9 mouse cellular contexts compared by ENCODE assay signal in the genomic region with DNA sequence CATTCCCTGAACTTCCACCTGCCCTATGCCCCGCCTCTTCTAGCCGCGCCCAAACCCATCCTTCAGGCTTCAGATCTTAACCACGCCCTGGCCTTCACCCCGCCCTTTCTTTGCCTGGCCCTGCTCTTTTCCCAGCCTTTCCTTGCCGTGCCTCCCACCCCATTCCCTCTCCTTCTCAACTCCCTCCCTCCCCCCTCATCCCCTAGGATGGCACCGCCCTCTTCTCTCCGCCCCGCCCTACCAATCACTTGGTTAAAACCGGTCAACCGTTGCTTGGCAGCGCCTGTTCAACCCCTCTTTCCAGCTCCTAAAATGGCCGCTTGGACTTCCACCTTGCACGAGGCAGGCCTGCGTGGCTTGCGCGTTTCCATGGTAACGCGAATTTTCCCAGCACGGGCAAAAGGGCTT. TPM values are rescaled to one million over a fixed set of nuclear protein-coding genes. Genes with fewer than 3 reads are reported as not detected.
DNase-seq lines count a peak whose midpoint lies in the region; ATAC-seq and TF ChIP-seq lines count a peak whose summit lies in the region.
"Had no signal": no experiment of that assay in that cellular context is flagged by ENCODE, and none has a peak within 500 bp of the region (broad histone marks: within the 10 kb centered on the region; RNA-seq: fewer than 3 reads in every experiment).

Gene Catsperg1, minus strand, starts transcription at position 361 of the 408 bp plus-strand sequence.

- ATAC-seq in forebrain, postnatal 0 days: peak; percentile 86
- ATAC-seq in liver, embryonic 13.5 days (ENCODE audit: low read depth): no peak
- no peak for ATAC-seq in stomach, embryonic 15.5 days (ENCODE audit: insufficient read depth, low FRiP score, low read depth)

- H3K36me3 ChIP-seq in ES-Bruce4 (ENCODE audit: control insufficient read depth, insufficient read depth, low read length, poor library complexity, severe bottlenecking): no peaks in the 10 kb centered on the region
- no peaks in the 10 kb centered on the region for H3K36me3 ChIP-seq in forebrain, postnatal 0 days (ENCODE audit: insufficient read depth)
- no peaks in the 10 kb centered on the region for H3K36me3 ChIP-seq in liver, embryonic 13.5 days
- no peaks in the 10 kb centered on the region for H3K36me3 ChIP-seq in stomach, embryonic 15.5 days
- H3K36me3 ChIP-seq: liver, embryonic 15.5 days had no signal

- no peaks in the 10 kb centered on the region; the same call in 1 of the 2 replicates for H3K9me3 ChIP-seq in ES-Bruce4 (replicated peaks; ENCODE audit: control insufficient read depth, insufficient read depth, low read length, poor library complexity, severe bottlenecking)
- H3K9me3 ChIP-seq in forebrain, postnatal 0 days (ENCODE audit: low read length): no peaks in the 10 kb centered on the region
- H3K9me3 ChIP-seq in liver, embryonic 13.5 days (replicated peaks): no peaks in the 10 kb centered on the region
- H3K9me3 ChIP-seq in stomach, embryonic 15.5 days: no peaks in the 10 kb centered on the region
- H3K9me3 ChIP-seq: liver, embryonic 15.5 days had no signal

- whole genome bisulfite sequencing in forebrain, postnatal 0 days: 5% methylated on average over 20 of the region's 20 CpGs
- WGBS in liver, embryonic 13.5 days (ENCODE audit: insufficient replicate concordance): 25% methylated on average over 20 of the region's 20 CpGs
- 5% methylated on average over 20 of the region's 20 CpGs for WGBS in stomach, embryonic 15.5 days

- peak; percentile 95 for DNase-seq in WW6 (ENCODE audit: low read depth, low spot score)
- peak; percentile 72 for DNase-seq in forebrain, postnatal 0 days
- no peak for DNase-seq in liver, embryonic 13.5 days
- no peak for DNase-seq in natural killer cell, adult 2 months (ENCODE audit: low spot score in 2 of 2)
- DNase-seq in layer of hippocampus, adult 11-12 months (ENCODE audit: low spot score): no peak
- no peak for DNase-seq in left cerebral cortex, postnatal 14 days (ENCODE audit: low spot score in 2 of 2)

- TF ChIP-seq POLR2A in ES-Bruce4 (IDR thresholded peaks at IDR 0.05; ENCODE audit: insufficient read depth, low read length): no peak

- intact Hi-C loops in left cerebral cortex, postnatal 14 days (cut with DNase I): no loop called here

- TF ChIP-seq CTCF in ES-Bruce4 (IDR thresholded peaks at IDR 0.05; ENCODE audit: low read depth, low read length): no peak
- TF ChIP-seq CTCF in forebrain, postnatal 0 days (IDR thresholded peaks at IDR 0.05; ENCODE audit: low read depth): no peak

- peak within 1 kb of the TSS; percentile 66 for H3K27ac ChIP-seq in ES-Bruce4 (ENCODE audit: insufficient read depth, low read length)
- H3K27ac ChIP-seq in forebrain, postnatal 0 days (ENCODE audit: low read depth, low read length): peak within 1 kb of the TSS; percentile 35; the same call in 1 of the 2 replicates
- H3K27ac ChIP-seq in liver, embryonic 13.5 days: no peak within 1 kb of the TSS
- no peak within 1 kb of the TSS for H3K27ac ChIP-seq in stomach, embryonic 15.5 days
- H3K27ac ChIP-seq: liver, embryonic 15.5 days had no signal

- TF ChIP-seq EP300 in ES-Bruce4 (IDR thresholded peaks at IDR 0.05; ENCODE audit: insufficient read depth, low read depth, low read length): no peak

- peak within 1 kb of the TSS; percentile 13 for H3K9ac ChIP-seq in ES-Bruce4 (ENCODE audit: low read depth, poor library complexity, severe bottlenecking)
- peak within 1 kb of the TSS; percentile 46; the same call in 1 of the 2 replicates for H3K9ac ChIP-seq in forebrain, postnatal 0 days
- H3K9ac ChIP-seq in liver, embryonic 13.5 days: no peak within 1 kb of the TSS
- no peak within 1 kb of the TSS for H3K9ac ChIP-seq in stomach, embryonic 15.5 days
- H3K9ac ChIP-seq: liver, embryonic 15.5 days had no signal

- H3K4me1 ChIP-seq in ES-Bruce4 (ENCODE audit: control insufficient read depth, insufficient read depth, low read length): no peaks in the 10 kb centered on the region
- peaks cover 15% of the 10 kb centered on the region for H3K4me1 ChIP-seq in forebrain, postnatal 0 days (ENCODE audit: insufficient read depth)
- peaks cover 21% of the 10 kb centered on the region for H3K4me1 ChIP-seq in liver, embryonic 13.5 days (replicated peaks)
- peaks cover 11% of the 10 kb centered on the region for H3K4me1 ChIP-seq in stomach, embryonic 15.5 days

- peak within 1 kb of the TSS; percentile 67 for H3K4me3 ChIP-seq in ES-Bruce4 (ENCODE audit: low read depth, low read length)
- peak within 1 kb of the TSS; percentile 12; the same call in 1 of the 2 replicates for H3K4me3 ChIP-seq in forebrain, postnatal 0 days (ENCODE audit: low read depth, low read length)
- no peak within 1 kb of the TSS for H3K4me3 ChIP-seq in liver, embryonic 13.5 days (replicated peaks)
- no peak within 1 kb of the TSS for H3K4me3 ChIP-seq in stomach, embryonic 15.5 days (replicated peaks)
- H3K4me3 ChIP-seq: liver, embryonic 15.5 days had no signal

- no peaks in the 10 kb centered on the region for H3K27me3 ChIP-seq in ES-Bruce4 (ENCODE audit: control insufficient read depth, insufficient read depth, low read length, poor library complexity, severe bottlenecking)
- no peaks in the 10 kb centered on the region for H3K27me3 ChIP-seq in forebrain, postnatal 0 days (ENCODE audit: insufficient read depth, low read length)
- no peaks in the 10 kb centered on the region for H3K27me3 ChIP-seq in liver, embryonic 13.5 days
- no peaks in the 10 kb centered on the region for H3K27me3 ChIP-seq in stomach, embryonic 15.5 days (replicated peaks)

- H3K4me2 ChIP-seq in forebrain, postnatal 0 days (ENCODE audit: low read depth): peak within 1 kb of the TSS; percentile 50
- H3K4me2 ChIP-seq in liver, embryonic 13.5 days: peak within 1 kb of the TSS; percentile 67
- H3K4me2 ChIP-seq in stomach, embryonic 15.5 days: peak within 1 kb of the TSS; percentile 21; the same call in 1 of the 2 replicates
- H3K4me2 ChIP-seq: liver, embryonic 15.5 days had no signal

RNA-seq across cellular contexts. Expression of gene Catsperg1, which starts in this region (rescaled TPM):
- 27.3 and 31.3 TPM in 2 replicates for polyA plus RNA-seq in ES-Bruce4 (2011; ENCODE audit: insufficient read depth, insufficient read length, low read depth, missing spikeins)
- 2.5 and 3.5 TPM in 2 replicates for total RNA-seq in forebrain, postnatal 0 days (2014; rRNA removed)
- polyA plus RNA-seq in forebrain, postnatal 0 days (2015; fragmentation: Nextera tagmentation; extraction: Ambion mirVana): 0.75 and 2.3 TPM in 2 replicates
- polyA plus RNA-seq in liver, embryonic 13.5 days (2015; fragmentation: Nextera tagmentation; extraction: Ambion mirVana): 0.09 and 0.22 TPM in 2 replicates
- polyA plus RNA-seq in stomach, embryonic 15.5 days (2015; fragmentation: Nextera tagmentation; extraction: Ambion mirVana): 0.60 and 1.2 TPM in 2 replicates
- total RNA-seq in left cerebral cortex, postnatal 14 days (2021): 1 to 10 TPM; 1.3 to 1.5 TPM

Comparison
In these comparisons a context has a peak if more than half of its experiments do, and no peak if none do; other contexts are left out.
1. H3K27ac ChIP-seq: peak in ES-Bruce4 (single experiment) and forebrain, postnatal 0 days (single experiment); none in liver, embryonic 13.5 days (single experiment) and stomach, embryonic 15.5 days (single experiment).
2. H3K4me3 ChIP-seq: peak in ES-Bruce4 (single experiment) and forebrain, postnatal 0 days (single experiment); none in liver, embryonic 13.5 days (single experiment) and stomach, embryonic 15.5 days (single experiment).
3. H3K9ac ChIP-seq: peak in ES-Bruce4 (single experiment) and forebrain, postnatal 0 days (single experiment); none in liver, embryonic 13.5 days (single experiment) and stomach, embryonic 15.5 days (single experiment).
4. DNase-seq: peak in WW6 (single experiment) and forebrain, postnatal 0 days (single experiment); none in liver, embryonic 13.5 days (single experiment), natural killer cell, adult 2 months (0 of 2), layer of hippocampus, adult 11-12 months (single experiment) and left cerebral cortex, postnatal 14 days (0 of 2).
5. Peak in every context shown above with its lines, with median percentiles within 50 percentile points of each other: H3K4me2 ChIP-seq.